Mouse (Mus musculus) lung, adult 2 months (tissue): ENCODE measurements around the gene Pusl1.

Source experiments
- CTCF ChIP-seq: fragments of 200-500 bp; IDR thresholded peaks from 2 replicates; pipeline ENCODE4 v1.5.1; 2011; ENCODE audit warnings: mild to moderate bottlenecking, low read length, control low read depth; ENCODE audit not compliant: insufficient read depth
- POLR2A ChIP-seq: fragments of 200-500 bp; IDR thresholded peaks from 2 replicates; pipeline ENCODE4 v1.6.1; 2011; ENCODE audit warnings: low read depth, mild to moderate bottlenecking, control low read depth, low read length, borderline replicate concordance; ENCODE audit errors: extremely low read depth

- no peak for TF ChIP-seq POLR2A
- TF ChIP-seq CTCF: no peak
Measured at GRCm38 (mm10) chr4:155871404-155871803, 20.2 kb downstream of the Pusl1 start.
